Mouse (Mus musculus) bone marrow, adult 2 months (tissue): ENCODE results near the gene Armh4. TPM values are rescaled to one million over a fixed set of nuclear protein-coding genes. Genes with fewer than 3 reads are reported as not detected.
"Not testable (repeated sequence)": the region's sequence is repeated elsewhere in the genome, so short reads cannot be mapped to it uniquely, and the experiment has no call there.

Source experiments
- H3K27ac ChIP-seq: fragments of 200-500 bp; 2 replicates; pipeline ENCODE4 v1.5.1; 2012; ENCODE audit warnings: low read depth, mild to moderate bottlenecking, control low read depth, inconsistent platforms, low read length; ENCODE audit not compliant: control insufficient read depth, poor library complexity, insufficient read depth
- H3K4me1 ChIP-seq: fragments of 200-500 bp; 2 replicates; pipeline ENCODE4 v1.6.1; 2011; ENCODE audit warnings: low read length; ENCODE audit not compliant: control insufficient read depth, insufficient read depth
- H3K4me3 ChIP-seq: fragments of 200-500 bp; replicated peaks from 2 replicates; pipeline ENCODE3; 2011; ENCODE audit warnings: mild to moderate bottlenecking, low read depth, low read length, control low read depth; ENCODE audit not compliant: control insufficient read depth
- CTCF ChIP-seq: fragments of 200-500 bp; IDR thresholded peaks from 2 replicates; pipeline ENCODE4 v1.5.1; 2011; ENCODE audit warnings: low read length, control low read depth; ENCODE audit not compliant: control insufficient read depth, insufficient read depth
- POLR2A ChIP-seq: fragments of 200-500 bp; IDR thresholded peaks from 2 replicates; pipeline ENCODE4 v1.6.1; 2011; ENCODE audit warnings: low read depth, mild to moderate bottlenecking, control low read depth, low read length, borderline replicate concordance; ENCODE audit not compliant: control insufficient read depth
- WGBS: fragments of 180-500 bp; shearing (Covaris S2); methylation state at CpG from one replicate; pipeline ENCODE4 v1.1.7; 2018; 5-methylcytosine and 5-hydroxymethylcytosine counted together
- polyA plus RNA-seq: library from polyadenylated mRNA; stranded (reverse); fragments of >200 nt; gene quantifications from 2 replicates; pipeline ENCODE4 v1.2.4, GENCODE M21; 2011; ENCODE audit warnings: low replicate concordance; ENCODE audit not compliant: missing spikeins, insufficient read depth, insufficient read length

Armh4 gene
- 1.1 TPM in 1 of 2 replicates, not detected in the other for polyA plus RNA-seq

DNA sequence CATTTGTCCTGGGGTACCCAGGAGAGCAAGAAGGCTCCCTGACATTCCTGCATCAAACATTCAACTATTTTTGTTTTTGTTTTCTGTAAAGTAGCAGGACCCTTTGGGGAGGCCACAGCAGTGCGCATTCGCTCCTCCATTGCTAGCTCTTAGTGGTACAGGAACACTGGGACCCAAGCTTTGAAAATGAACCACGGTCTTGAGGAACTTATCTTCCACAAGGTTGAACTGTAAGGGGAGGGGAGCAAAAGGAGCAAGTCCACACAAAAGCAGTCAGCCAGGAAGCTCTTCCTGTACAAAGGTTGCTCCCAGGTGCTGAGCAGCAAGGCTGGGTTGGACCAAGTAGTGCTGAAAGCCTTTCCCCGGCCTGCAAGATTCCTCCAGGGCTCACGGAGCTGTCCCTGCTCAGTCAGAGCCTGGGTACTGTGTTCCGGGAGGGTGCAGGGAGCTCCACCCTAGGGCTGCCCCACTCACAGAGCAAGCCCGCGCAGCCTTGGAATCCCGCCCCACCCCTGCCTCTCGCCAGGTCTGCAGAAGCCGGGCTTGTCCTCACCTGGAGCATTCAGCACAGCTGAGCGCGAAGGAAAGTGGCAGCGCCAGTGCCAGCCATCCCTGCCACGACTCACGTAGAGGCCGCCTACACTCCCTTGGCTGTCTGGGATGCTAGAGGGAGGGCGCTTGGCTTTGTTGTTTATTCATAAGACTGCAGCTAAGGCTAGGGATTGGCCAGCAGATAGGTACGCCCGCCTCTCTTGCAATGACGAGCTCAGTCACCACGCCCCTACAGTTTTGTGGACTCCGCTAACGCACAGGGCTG is at the start of gene Armh4:
Gene Armh4 (minus strand): TSS at position 669 of the 817 bp plus-strand sequence.
- no peak within 1 kb of the TSS; the same call in 1 of the 2 replicates for H3K27ac ChIP-seq
- TF ChIP-seq CTCF: no peak
- TF ChIP-seq POLR2A: no peak
- no peak within 1 kb of the TSS for H3K4me3 ChIP-seq
- H3K4me1 ChIP-seq: no peaks in the 10 kb centered on the region
- 3% methylated on average over 24 of the region's 24 CpGs for WGBS

DNA sequence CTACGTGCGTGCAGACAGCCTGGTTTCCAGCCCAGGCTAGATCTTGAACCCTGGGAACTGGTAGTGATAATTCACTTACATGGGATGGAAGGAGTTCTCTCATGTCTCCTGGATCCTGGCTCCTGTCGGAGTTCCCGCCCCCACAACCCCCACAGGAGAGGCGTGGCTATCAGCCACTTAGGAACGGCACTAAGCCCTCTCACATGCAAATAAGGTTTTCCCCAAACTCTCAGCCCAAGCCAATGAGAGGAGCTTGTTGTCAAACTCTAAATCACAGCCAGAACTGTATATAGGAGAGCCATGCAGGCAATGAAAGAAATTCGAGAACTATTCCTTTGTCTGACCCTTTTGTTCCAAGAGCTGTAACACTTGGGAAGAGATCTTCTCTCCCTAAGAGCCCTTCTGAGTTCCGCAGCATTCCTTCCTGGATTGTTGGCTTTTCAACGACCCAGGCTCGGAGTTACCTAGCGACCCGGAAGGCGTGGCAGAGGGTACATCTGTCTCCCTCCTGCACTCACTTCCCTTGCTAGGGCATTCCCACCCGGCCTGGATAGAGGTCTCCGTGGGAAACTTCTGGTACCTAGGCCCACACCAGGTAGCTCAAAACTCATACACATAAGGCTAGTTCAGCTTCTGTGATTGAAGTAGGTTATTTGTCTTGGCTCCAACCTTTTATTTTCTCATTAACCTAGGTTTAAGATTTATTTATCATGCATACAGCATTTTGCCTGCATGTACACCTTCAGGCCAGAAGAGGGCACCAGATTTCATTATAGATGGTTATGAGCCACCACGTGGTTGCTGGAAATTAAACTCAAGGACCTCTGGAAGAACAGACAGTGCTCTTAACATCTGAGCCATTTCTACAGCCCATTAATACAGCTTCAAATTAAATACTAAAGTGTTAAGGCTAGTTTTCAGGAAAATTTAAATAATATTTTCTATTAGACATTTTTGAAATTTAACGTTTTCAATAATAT is 46.3 kb upstream of the Armh4 start:
- Histone ChIP-seq H3K27ac (no peak overlapping the region), H3K4me1 (no peaks in the 10 kb centered on the region), H3K4me3 (no peak overlapping the region)
- 23% methylated on average over 17 of the region's 17 CpGs for WGBS
- TF ChIP-seq CTCF (no peak), POLR2A (no peak)

DNA sequence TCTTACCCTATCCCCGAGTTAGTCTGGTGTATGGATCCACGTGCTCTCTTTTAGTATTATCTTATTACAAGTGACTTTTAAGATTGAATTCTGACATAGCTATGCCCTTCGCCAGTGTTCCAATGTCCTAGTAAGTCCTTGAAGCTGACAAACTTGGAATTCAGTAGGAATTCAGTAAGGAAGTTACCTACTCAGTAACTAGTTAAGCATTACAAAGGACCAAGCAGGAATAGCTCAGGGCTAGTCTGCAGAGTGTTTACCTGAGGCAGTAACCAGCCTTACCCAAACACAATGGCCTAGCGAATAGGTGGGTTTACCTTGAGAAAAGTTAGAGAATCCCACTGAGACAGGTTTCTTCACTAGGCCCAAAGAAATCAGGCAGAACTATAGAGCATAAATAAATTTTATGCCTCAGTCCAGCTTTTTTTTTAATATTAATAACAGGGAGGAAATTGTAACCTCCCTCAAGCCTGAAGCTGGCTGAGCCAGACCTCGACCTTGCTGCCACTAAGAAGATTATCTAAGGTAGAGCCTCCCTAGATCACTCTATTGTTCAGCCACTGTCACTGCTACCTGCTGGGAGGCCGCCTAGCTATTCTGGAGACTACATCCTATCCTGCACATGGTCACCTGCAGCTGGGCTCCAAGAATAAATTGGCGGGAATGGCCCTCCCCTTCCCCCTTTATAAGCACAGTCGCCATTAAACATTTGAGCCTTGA is 36.7 kb upstream of the Armh4 start:
- not testable (repeated sequence) for H3K4me3 ChIP-seq, H3K27ac ChIP-seq, H3K4me1 ChIP-seq
- 66% methylated on average over 8 of the region's 8 CpGs for WGBS

DNA sequence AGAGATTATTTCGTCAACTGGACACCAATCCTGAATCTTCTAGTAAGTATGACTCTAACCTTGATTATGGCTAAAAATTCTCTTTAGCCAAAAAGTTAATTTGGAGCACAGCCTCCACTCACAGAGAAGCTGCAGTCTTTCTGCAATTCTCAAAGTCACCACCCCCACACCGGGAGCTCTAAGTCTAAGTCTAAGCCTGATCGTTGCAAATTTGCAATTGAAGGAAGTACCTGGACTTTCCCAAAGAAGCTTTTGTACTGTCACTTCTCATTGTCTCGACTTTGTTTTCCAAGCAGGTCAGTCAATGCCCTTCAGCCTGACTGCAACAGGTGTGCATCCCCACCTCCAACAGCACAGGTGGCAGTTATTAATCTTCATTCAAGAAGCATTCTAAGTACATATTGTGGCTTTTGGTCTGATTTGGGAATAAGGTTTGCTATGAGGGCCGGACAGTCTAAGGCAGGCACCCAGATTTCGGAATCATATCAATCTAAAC is 35.6 kb upstream of the Armh4 start:
- H3K4me1 ChIP-seq, H3K4me3 ChIP-seq, H3K27ac ChIP-seq: not testable (repeated sequence)
- WGBS: 70% methylated on average over 6 of the region's 6 CpGs

DNA sequence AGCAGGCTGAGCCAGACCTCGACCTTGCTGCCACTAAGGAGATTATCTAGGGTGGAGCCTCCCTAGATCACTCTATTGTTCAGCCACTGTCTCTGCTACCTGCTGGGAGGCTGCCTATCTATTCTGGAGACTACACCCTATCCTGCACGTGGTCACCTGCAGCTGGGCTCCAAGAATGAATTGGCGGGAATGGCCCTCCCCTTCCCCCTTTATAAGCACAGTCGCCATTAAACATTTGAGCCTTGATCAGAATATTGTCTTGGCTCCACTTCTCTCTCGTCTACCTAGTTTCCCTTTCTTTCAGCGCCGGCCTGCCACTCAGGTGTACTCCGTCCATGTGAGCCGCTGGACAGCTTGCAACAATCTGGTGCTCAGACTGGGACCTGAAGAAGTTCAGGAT is 29.8 kb upstream of the Armh4 start:
- H3K4me3 ChIP-seq, H3K27ac ChIP-seq, H3K4me1 ChIP-seq: not testable (repeated sequence)
- WGBS: 79% methylated on average over 9 of the region's 9 CpGs

DNA sequence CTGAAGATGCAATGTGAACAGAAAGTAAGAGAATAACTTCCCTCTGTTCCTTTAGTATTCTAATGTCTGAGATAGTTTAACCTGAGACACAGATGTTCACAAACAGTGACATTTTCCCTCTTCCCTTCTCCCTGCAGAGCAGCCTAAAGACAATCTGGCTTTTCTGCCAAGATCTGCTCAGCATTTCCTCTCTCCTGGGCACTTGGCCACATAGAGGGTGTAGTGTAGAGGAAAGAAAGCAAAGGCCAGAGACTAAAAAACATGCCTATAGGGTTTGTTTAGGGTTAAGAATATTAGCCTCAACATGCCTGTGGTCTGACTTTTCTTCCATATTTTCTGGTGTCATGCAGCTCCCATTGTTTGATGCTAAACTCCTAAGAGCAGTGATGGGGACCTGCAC is 21.9 kb upstream of the Armh4 start:
- not testable (repeated sequence) for H3K27ac ChIP-seq, H3K4me3 ChIP-seq, H3K4me1 ChIP-seq

DNA sequence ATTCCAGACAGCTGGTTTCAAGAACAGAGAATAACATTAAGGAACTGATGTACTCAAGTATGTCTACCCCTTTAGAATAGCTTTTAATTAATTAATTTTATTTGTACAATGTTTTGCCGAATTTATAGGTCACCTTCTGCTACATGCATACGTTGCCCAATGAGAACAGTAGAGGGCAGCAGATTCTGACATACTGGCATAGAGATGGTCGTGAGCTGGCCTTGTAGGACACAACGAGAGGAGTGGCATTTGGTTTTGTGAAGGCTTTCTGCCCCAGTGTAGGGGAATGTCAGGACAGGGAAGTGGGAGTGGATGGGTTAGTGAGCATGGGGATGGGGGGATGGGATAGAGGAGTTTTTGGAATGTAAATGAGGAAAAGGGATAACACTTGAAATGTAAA is 18.3 kb upstream of the Armh4 start:
- no peak overlapping the region for H3K27ac ChIP-seq
- 11% methylated on average over 4 of the region's 4 CpGs for WGBS
- H3K4me1 ChIP-seq: no peaks in the 10 kb centered on the region
- H3K4me3 ChIP-seq: no peak overlapping the region
- TF ChIP-seq POLR2A (no peak), CTCF (no peak)

DNA sequence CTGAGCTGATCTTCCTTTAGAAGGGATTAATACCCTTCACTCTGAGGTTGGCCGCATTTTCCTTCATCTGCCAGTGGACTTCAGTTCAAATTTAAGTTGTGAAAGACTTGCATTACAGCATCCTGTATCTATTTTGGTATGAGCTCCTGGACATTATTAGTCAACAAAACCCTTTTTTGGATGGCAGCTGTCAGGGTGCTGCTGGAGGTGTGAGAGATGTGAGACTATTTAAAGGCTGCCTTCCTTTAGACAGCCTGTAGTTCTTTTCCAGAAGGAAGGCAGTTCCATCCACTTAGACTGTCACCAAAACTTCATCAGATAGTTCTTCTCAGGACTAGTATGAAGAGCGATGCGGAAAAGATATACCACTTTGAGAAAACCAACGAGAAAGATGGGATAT is 10.8 kb upstream of the Armh4 start:
- no peak overlapping the region for H3K27ac ChIP-seq
- no peak overlapping the region for H3K4me3 ChIP-seq
- H3K4me1 ChIP-seq: no peaks in the 10 kb centered on the region
- 78% methylated on average over 4 of the region's 4 CpGs for WGBS
- TF ChIP-seq POLR2A: no peak
- TF ChIP-seq CTCF: no peak
